Mouse (Mus musculus) intestine, embryonic 14.5 days (tissue): Measurements from ENCODE around the gene Mgat1. TPM values are rescaled to one million over a fixed set of nuclear protein-coding genes. Genes with fewer than 3 reads are reported as not detected.

Experiments used
- ATAC-seq: fragments of 200-750 bp; cut with Nextera tagmentation; replicated peaks from 2 replicates; pipeline ENCODE4 v1.8.0; 2017; ENCODE audit warnings: low read depth, moderate number of reproducible peaks, moderate TSS enrichment, moderate library complexity; ENCODE audit not compliant: low FRiP score, low TSS enrichment
- DNase-seq: peaks from one replicate; pipeline ENCODE4 v3.0.0-alpha.2; 2018; ENCODE audit warnings: low spot score
- H3K27ac ChIP-seq: fragments of 300-500 bp; sonication (generic); 2 replicates; pipeline ENCODE4 v1.5.1; 2014; ENCODE audit warnings: low read depth, mild to moderate bottlenecking, control low read depth
- H3K27me3 ChIP-seq: fragments of 300-500 bp; sonication (generic); replicated peaks from 2 replicates; pipeline ENCODE4 v1.6.1; 2014; ENCODE audit warnings: low read length, control low read depth; ENCODE audit not compliant: control insufficient read depth, insufficient read depth
- H3K36me3 ChIP-seq: fragments of 300-500 bp; sonication (generic); 2 replicates; pipeline ENCODE4 v1.6.1; 2014; ENCODE audit warnings: low read length, control low read depth; ENCODE audit not compliant: control insufficient read depth, insufficient read depth
- H3K4me1 ChIP-seq: fragments of 300-500 bp; sonication (generic); replicated peaks from 2 replicates; pipeline ENCODE4 v1.6.1; 2014; ENCODE audit warnings: low read length, control low read depth, mixed read lengths; ENCODE audit not compliant: control insufficient read depth, insufficient read depth
- H3K4me2 ChIP-seq: fragments of 300-500 bp; sonication (generic); 2 replicates; pipeline ENCODE4 v1.6.1; 2014; ENCODE audit warnings: low read length
- H3K4me3 ChIP-seq: fragments of 300-500 bp; sonication (generic); 2 replicates; pipeline ENCODE4 v1.5.1; 2014; ENCODE audit warnings: low read depth, low read length, control low read depth, mixed read lengths
- H3K9ac ChIP-seq: fragments of 300-500 bp; sonication (generic); 2 replicates; pipeline ENCODE4 v1.6.1; 2014; ENCODE audit warnings: mild to moderate bottlenecking, low read length
- H3K9me3 ChIP-seq: fragments of 300-500 bp; sonication (generic); 2 replicates; pipeline ENCODE4 v1.6.1; 2016; ENCODE audit warnings: low read length, control low read depth; ENCODE audit not compliant: control insufficient read depth
- WGBS: fragments of 180-500 bp; shearing (Covaris S2); extraction: QIAGEN DNeasy Blood & Tissue Kit; methylation state at CpG from one replicate; pipeline ENCODE4 v1.1.7; 2014; 5-methylcytosine and 5-hydroxymethylcytosine counted together
- polyA plus RNA-seq: library from polyadenylated mRNA; unstranded; fragments of >200 nt; fragmentation: Nextera tagmentation; extraction: Ambion mirVana; gene quantifications from 2 replicates; pipeline ENCODE4 v1.2.1, GENCODE M21; 2014

Gene Mgat1
- polyA plus RNA-seq, 1 experiment from 2014 or later, result 52.9 TPM

DNA sequence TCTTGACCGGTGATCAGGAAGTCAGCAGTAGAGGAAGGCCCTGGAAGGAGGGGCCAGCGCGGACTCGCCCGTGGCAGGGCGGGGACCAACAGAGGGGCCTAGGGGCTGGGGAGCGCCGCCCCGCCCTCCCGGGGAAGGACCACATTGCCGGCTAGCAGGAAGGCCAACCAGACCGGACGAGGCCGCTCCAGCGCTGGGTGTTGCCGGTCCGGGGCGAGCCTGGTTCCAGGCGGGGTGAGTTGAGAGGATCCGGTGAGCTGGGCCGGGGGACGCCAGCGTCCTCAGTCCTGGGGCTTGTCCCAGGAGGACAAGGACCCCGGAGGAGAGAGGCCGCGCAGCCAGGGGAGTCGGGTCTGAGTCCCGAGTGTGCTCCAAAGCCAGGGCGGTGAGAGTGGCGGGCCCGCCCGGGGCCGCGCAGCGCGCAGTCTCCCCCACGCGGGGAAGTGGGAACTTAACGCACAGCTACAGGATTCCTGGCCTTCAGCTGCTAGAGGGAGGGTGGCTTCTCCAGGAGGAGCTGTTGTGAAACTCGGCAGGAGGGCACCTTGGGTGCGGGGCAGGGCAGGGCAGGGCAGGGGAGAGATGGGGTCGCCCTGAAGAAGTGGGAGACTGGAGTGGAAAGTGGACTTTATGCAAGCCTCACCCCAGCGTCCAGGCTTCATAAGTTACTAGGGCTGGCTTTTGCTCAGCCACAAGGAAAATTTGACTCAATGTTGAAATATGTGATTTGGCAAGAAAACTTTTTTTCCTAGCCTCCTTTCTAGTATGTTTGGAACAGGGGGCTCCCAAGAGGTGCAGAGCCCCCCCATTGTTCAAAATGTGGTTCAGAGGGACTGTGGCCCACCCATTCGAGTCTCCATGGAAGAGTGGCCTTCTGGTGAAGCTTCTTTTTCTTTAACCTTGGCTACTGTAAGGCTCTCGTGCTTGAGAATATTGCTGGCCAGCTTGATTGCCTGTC, 6.7 kb downstream of the Mgat1 start:
- Histone ChIP-seq H3K27ac (peak overlapping the region; percentile 88), H3K36me3 (peaks cover 31% of the 10 kb centered on the region), H3K27me3 (no peaks in the 10 kb centered on the region), H3K9me3 (no peaks in the 10 kb centered on the region), H3K9ac (peak overlapping the region; percentile 78), H3K4me2 (peak overlapping the region; percentile 87), H3K4me3 (peak overlapping the region; percentile 65), H3K4me1 (peaks cover 51% of the 10 kb centered on the region)
- ATAC-seq, result peak; percentile 93
- 2% methylated on average over 45 of the region's 45 CpGs for WGBS
- peak; percentile 91 for DNase-seq

DNA sequence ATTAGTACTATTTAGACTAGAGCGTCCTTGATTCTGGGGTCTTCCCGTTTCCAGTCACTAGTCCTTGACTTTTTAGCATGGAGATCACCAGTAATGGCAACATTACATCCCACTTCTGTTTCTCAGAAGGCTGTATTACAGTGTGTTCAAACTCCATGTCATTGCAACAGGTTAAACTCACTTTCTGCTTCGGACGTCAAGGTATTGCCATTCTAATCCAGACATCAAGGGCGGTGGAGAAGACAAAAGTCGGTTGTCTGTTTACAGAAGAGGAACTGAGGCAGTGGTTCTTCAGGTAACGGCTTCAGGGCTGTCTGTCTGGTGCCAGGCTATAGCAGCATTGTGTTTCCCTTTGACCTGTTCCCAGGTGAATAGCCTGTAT, 7.4 kb downstream of the Mgat1 start:
- Histone ChIP-seq H3K27me3 (no peaks in the 10 kb centered on the region), H3K4me1 (peaks cover 45% of the 10 kb centered on the region), H3K9ac (peak overlapping the region; percentile 78), H3K4me2 (peak overlapping the region; percentile 87), H3K36me3 (peaks cover 34% of the 10 kb centered on the region), H3K9me3 (no peaks in the 10 kb centered on the region), H3K4me3 (peak overlapping the region; percentile 65), H3K27ac (peak overlapping the region; percentile 88; the same call in 1 of the 2 replicates)
- WGBS, result 56% methylated on average over 7 of the region's 7 CpGs
- ATAC-seq (no peak), DNase-seq (no peak)

DNA sequence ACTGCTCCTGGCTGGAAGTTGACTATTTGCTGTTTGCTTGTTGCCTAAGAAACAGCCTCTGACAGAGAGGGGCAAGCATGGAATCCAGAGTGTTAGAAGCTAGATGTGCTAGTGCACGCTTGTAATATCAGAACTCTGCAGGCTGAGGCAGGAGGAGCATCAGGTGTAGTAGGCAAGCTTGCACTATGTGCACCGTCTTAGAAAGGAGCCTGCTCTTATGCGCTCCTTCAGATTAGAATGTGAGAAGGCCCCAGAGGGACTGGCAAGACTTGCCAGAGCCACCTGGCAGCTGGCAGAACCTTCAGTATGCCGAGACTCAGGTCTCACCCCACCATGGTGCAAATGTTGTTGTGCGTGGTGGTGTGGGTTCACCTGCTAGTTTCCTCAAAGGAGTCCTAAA, 8.1 kb downstream of the Mgat1 start:
- no peaks in the 10 kb centered on the region for H3K9me3 ChIP-seq
- 92% methylated on average over 5 of the region's 5 CpGs for WGBS
- no peak overlapping the region for H3K9ac ChIP-seq
- peaks cover 38% of the 10 kb centered on the region for H3K4me1 ChIP-seq
- ATAC-seq (no peak), DNase-seq (no peak)
- peaks cover 39% of the 10 kb centered on the region for H3K36me3 ChIP-seq
- peak overlapping the region; percentile 87 for H3K4me2 ChIP-seq
- H3K27me3 ChIP-seq, result no peaks in the 10 kb centered on the region
- no peak overlapping the region for H3K27ac ChIP-seq
- 0 out of 2 replicates have a peak overlapping the region, but pooled peaks have one; percentile 65 for H3K4me3 ChIP-seq

DNA sequence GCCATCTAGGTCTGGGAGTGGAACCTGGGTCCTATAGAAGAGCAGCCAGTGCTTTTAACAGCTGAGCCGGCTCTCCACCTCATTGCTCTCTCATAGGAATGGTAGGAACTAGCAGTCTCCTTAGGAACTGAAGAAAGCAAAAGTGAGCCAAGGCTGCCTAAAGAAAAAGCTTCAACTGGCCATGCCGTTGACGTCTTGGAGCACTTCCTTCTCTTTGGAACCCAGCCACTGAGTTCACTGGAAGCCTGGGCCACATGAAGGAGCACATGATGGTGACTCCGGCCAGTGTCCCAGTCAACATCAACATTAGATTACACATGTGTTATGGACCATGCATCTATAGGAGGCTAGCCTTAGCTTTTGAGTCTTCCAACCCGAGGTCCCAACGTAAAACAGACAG, 9.0 kb downstream of the Mgat1 start:
- WGBS, result 93% methylated on average over 6 of the region's 6 CpGs
- DNase-seq, result no peak

DNA sequence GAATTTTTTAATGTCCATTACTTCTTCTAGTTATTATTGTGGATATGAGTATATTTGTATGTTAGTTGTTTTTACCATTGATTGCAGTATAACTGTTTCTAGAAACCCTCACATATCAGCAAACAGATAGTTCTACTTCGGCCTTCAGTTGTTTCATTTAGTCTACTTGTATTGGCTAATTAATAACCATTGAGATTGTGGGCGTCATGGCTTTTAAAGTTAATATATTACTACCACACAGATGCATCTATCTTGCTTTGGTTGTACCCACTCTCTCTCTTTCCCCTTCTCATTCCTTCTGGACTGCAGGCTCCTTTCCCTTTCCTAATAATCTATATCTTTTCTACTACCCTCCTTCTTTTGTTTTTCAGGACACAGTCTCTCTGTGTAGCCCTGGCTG, 15.3 kb downstream of the Mgat1 start:
- Histone ChIP-seq H3K9ac (no peak overlapping the region), H3K4me3 (no peak overlapping the region), H3K27me3 (no peaks in the 10 kb centered on the region), H3K4me2 (no peak overlapping the region), H3K27ac (no peak overlapping the region), H3K36me3 (peaks cover 69% of the 10 kb centered on the region), H3K9me3 (no peaks in the 10 kb centered on the region), H3K4me1 (no peaks in the 10 kb centered on the region)
- WGBS, result 66% methylated on average over 2 of the region's 2 CpGs
- ATAC-seq (no peak), DNase-seq (no peak)

More for the DNA sequence above, 9.0 kb downstream of the Mgat1 start:
- no peaks in the 10 kb centered on the region for H3K9me3 ChIP-seq
- H3K4me3 ChIP-seq, result no peak overlapping the region
- peaks cover 35% of the 10 kb centered on the region for H3K4me1 ChIP-seq
- H3K4me2 ChIP-seq, result no peak overlapping the region
- peaks cover 44% of the 10 kb centered on the region for H3K36me3 ChIP-seq
- no peaks in the 10 kb centered on the region for H3K27me3 ChIP-seq
- no peak for ATAC-seq
- no peak overlapping the region for H3K27ac ChIP-seq
- H3K9ac ChIP-seq, result no peak overlapping the region

DNA sequence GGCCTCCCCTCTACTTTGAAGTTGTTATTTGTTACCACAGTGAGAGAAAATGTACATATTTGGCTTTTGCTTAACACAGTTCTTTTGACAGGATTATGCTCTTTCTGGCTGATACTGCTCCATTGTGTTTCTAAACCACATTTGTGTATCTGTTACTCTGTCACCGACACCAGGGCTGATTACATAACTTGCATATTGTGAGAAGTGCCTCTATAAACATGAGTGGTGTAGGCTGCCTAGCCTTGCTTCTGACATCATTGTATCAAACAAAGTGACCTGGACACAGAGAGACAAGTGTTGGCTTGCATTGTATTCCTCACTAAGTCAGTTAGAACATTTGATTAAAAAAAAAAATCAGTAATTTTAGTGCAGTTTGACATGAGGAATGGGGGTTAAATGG, 15.8 kb downstream of the Mgat1 start:
- Histone ChIP-seq H3K4me1 (no peaks in the 10 kb centered on the region), H3K36me3 (peaks cover 66% of the 10 kb centered on the region), H3K9me3 (no peaks in the 10 kb centered on the region), H3K4me3 (no peak overlapping the region), H3K4me2 (no peak overlapping the region), H3K9ac (no peak overlapping the region), H3K27me3 (no peaks in the 10 kb centered on the region), H3K27ac (no peak overlapping the region)
- no peak for DNase-seq
- no peak for ATAC-seq
- WGBS, result 68% methylated on average over 1 of the region's 1 CpGs

DNA sequence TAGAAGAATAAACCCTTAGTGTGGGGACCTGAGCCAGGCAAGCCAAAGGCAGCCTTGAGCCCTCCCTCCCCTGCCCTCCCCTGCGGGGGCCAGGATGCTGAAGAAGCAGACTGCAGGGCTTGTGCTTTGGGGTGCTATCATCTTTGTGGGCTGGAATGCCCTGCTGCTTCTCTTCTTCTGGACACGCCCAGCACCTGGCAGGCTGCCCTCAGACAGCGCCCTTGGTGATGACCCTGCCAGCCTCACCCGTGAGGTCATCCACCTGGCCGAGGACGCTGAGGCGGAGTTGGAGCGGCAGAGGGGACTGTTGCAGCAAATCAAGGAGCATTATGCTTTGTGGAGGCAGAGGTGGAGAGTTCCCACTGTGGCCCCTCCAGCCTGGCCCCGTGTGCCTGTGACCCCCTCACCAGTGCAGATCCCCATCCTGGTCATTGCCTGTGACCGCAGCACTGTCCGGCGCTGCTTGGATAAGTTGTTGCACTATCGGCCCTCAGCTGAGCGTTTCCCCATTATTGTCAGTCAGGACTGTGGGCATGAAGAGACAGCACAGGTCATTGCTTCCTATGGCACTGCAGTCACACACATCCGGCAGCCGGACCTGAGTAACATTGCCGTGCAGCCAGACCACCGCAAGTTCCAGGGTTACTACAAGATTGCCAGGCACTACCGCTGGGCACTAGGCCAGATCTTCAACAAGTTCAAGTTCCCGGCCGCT, 16.8 kb downstream of the Mgat1 start:
- WGBS, result 88% methylated on average over 21 of the region's 21 CpGs
- H3K36me3 ChIP-seq, result peaks cover 61% of the 10 kb centered on the region
- no peak overlapping the region for H3K4me2 ChIP-seq
- H3K27me3 ChIP-seq, result no peaks in the 10 kb centered on the region
- ATAC-seq (no peak; the same call in 1 of the 2 replicates), DNase-seq (no peak)
- H3K4me3 ChIP-seq, result no peak overlapping the region
- no peaks in the 10 kb centered on the region for H3K9me3 ChIP-seq
- H3K9ac ChIP-seq, result no peak overlapping the region
- H3K4me1 ChIP-seq, result no peaks in the 10 kb centered on the region
- H3K27ac ChIP-seq, result no peak overlapping the region

DNA sequence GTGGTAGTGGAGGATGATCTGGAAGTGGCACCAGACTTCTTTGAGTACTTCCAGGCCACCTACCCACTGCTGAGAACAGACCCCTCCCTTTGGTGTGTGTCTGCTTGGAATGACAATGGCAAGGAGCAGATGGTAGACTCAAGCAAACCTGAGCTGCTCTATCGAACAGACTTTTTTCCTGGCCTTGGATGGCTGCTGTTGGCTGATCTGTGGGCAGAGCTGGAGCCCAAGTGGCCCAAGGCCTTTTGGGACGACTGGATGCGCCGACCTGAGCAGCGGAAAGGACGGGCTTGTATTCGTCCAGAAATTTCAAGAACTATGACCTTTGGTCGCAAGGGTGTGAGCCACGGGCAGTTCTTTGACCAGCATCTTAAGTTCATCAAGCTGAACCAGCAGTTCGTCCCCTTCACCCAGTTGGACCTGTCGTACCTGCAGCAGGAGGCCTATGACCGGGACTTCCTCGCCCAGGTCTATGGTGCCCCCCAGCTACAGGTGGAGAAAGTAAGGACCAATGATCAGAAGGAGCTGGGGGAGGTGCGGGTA, 17.4 kb downstream of the Mgat1 start:
- 93% methylated on average over 14 of the region's 14 CpGs for WGBS
- Histone ChIP-seq H3K36me3 (peaks cover 59% of the 10 kb centered on the region), H3K9me3 (no peaks in the 10 kb centered on the region), H3K4me1 (no peaks in the 10 kb centered on the region), H3K4me3 (no peak overlapping the region), H3K4me2 (no peak overlapping the region), H3K27me3 (no peaks in the 10 kb centered on the region), H3K27ac (no peak overlapping the region), H3K9ac (no peak overlapping the region)
- no peak for ATAC-seq
- no peak for DNase-seq
